Comparison of ENCODE assay signal across 13 mouse cellular contexts in the genomic region with DNA sequence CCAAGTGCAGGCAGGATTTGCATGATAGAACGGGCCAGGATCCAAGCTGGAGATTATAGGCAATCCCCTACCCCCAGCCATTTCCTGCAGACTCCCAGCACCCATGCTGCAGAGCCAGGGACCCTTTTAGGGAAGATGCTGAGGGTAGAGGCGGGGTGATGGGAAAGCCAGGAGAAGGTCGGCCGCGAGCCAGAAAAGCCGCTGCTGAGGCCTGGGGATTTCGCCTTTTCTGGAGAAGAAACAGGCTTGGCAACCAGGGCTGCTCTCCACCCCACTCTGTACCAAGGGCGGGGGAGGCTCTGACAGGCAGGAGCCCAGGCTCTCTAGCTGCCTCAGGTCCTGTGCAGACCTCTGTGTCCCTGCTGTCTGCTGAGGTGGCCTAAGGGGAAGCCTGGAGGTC. TPM values are rescaled to one million over a fixed set of nuclear protein-coding genes. Genes with fewer than 3 reads are reported as not detected.
DNase-seq lines count a peak whose midpoint lies in the region; ATAC-seq and TF ChIP-seq lines count a peak whose summit lies in the region.
"Had no signal": no experiment of that assay in that cellular context is flagged by ENCODE, and none has a peak within 500 bp of the region (broad histone marks: within the 10 kb centered on the region; RNA-seq: fewer than 3 reads in every experiment).

No protein-coding gene starts in this region.

- 92% methylated on average over 8 of the region's 8 CpGs for WGBS in heart, embryonic 10.5 days
- WGBS in heart, adult 2 months: 68% methylated on average over 8 of the region's 8 CpGs
- WGBS in intestine, postnatal 0 days: 67% methylated on average over 8 of the region's 8 CpGs
- WGBS in forebrain, postnatal 0 days: 81% methylated on average over 8 of the region's 8 CpGs

- H3K4me3 ChIP-seq in heart, embryonic 10.5 days: no peak overlapping the region; the same call in 1 of the 2 replicates
- no peak overlapping the region for H3K4me3 ChIP-seq in heart, adult 2 months
- no peak overlapping the region for H3K4me3 ChIP-seq in intestine, postnatal 0 days (ENCODE audit: low read depth, low read length)
- H3K4me3 ChIP-seq in forebrain, postnatal 0 days (ENCODE audit: low read depth, low read length): no peak overlapping the region
- H3K4me3 ChIP-seq: liver, embryonic 13.5 days had no signal

- H3K27me3 ChIP-seq in heart, embryonic 10.5 days (ENCODE audit: insufficient read depth, poor library complexity, severe bottlenecking): no peaks in the 10 kb centered on the region
- H3K27me3 ChIP-seq in heart, adult 2 months (ENCODE audit: control insufficient read depth, insufficient read depth, low read length): no peaks in the 10 kb centered on the region
- no peaks in the 10 kb centered on the region for H3K27me3 ChIP-seq in intestine, postnatal 0 days (replicated peaks; ENCODE audit: control insufficient read depth, insufficient read depth, low read length)
- H3K27me3 ChIP-seq in forebrain, postnatal 0 days (ENCODE audit: insufficient read depth, low read length): no peaks in the 10 kb centered on the region
- H3K27me3 ChIP-seq: liver, embryonic 13.5 days had no signal

- no peaks in the 10 kb centered on the region for H3K9me3 ChIP-seq in heart, embryonic 10.5 days
- no peaks in the 10 kb centered on the region for H3K9me3 ChIP-seq in intestine, postnatal 0 days (ENCODE audit: control insufficient read depth)
- H3K9me3 ChIP-seq in forebrain, postnatal 0 days (ENCODE audit: low read length): no peaks in the 10 kb centered on the region
- H3K9me3 ChIP-seq: liver, embryonic 13.5 days had no signal

- H3K27ac ChIP-seq in heart, embryonic 10.5 days: peak overlapping the region; percentile 87
- H3K27ac ChIP-seq in heart, adult 2 months: no peak overlapping the region
- 0 out of 2 replicates have a peak overlapping the region, but pooled peaks have one; percentile 58 for H3K27ac ChIP-seq in intestine, postnatal 0 days (ENCODE audit: low read depth, low read length)
- no peak overlapping the region for H3K27ac ChIP-seq in forebrain, postnatal 0 days (ENCODE audit: low read depth, low read length)
- H3K27ac ChIP-seq: liver, embryonic 13.5 days had no signal

- no peaks in the 10 kb centered on the region for H3K79me2 ChIP-seq in heart, adult 2 months (replicated peaks; ENCODE audit: control insufficient read depth, insufficient read depth, low read length)

- H3K4me2 ChIP-seq in intestine, postnatal 0 days (replicated peaks; ENCODE audit: low read depth): no peak overlapping the region
- H3K4me2 ChIP-seq in forebrain, postnatal 0 days (ENCODE audit: low read depth): no peak overlapping the region
- H3K4me2 ChIP-seq: liver, embryonic 13.5 days; midbrain, embryonic 11.5 days had no signal

- TF ChIP-seq POLR2A in heart, adult 2 months (IDR thresholded peaks at IDR 0.05; ENCODE audit: insufficient read depth, low read depth, low read length): no peak

- ATAC-seq in intestine, postnatal 0 days: no peak
- no peak for ATAC-seq in forebrain, postnatal 0 days
- ATAC-seq: forebrain, embryonic 16.5 days had no signal

- no peak for TF ChIP-seq CTCF in heart, adult 2 months (IDR thresholded peaks at IDR 0.05)
- TF ChIP-seq CTCF in intestine, postnatal 0 days (IDR thresholded peaks at IDR 0.05; ENCODE audit: low read depth): no peak
- TF ChIP-seq CTCF in forebrain, postnatal 0 days (IDR thresholded peaks at IDR 0.05; ENCODE audit: low read depth): no peak

- no peak for TF ChIP-seq EP300 in heart, adult 2 months (IDR thresholded peaks at IDR 0.05; ENCODE audit: insufficient read depth, low read depth, low read length)

- intact Hi-C loops in heart, adult 2 months (cut with DNase I): no loop called here
- intact Hi-C loops in left cerebral cortex, postnatal 4 days (cut with DNase I): no loop called here
- intact Hi-C loops in left cerebral cortex, postnatal 14 days (cut with DNase I): no loop called here

- no peak for DNase-seq in heart, embryonic 10.5 days (ENCODE audit: low spot score)
- no peak for DNase-seq in heart, adult 2 months
- peak; percentile 72 for DNase-seq in left cerebral cortex, postnatal 4 days
- DNase-seq in left cerebral cortex, postnatal 14 days (ENCODE audit: low spot score in 2 of 2): no peak
- peak; percentile 25 for DNase-seq in Muller cell, postnatal 12 days (ENCODE audit: inconsistent ontology term)
- no peak for DNase-seq in forebrain, postnatal 0 days
- no peak for DNase-seq in adrenal gland, adult (ENCODE audit: inconsistent age in 2 of 2, low spot score in 1 of 2)
- DNase-seq: adrenal gland, postnatal 36 days; kidney, adult 18-20 months; liver, embryonic 13.5 days had no signal

- H3K4me1 ChIP-seq in heart, embryonic 10.5 days: peaks cover 78% of the 10 kb centered on the region
- H3K4me1 ChIP-seq in heart, adult 2 months (ENCODE audit: control insufficient read depth, insufficient read depth, low read length): peaks cover 10% of the 10 kb centered on the region
- peaks cover 20% of the 10 kb centered on the region for H3K4me1 ChIP-seq in intestine, postnatal 0 days (replicated peaks; ENCODE audit: control insufficient read depth, insufficient read depth, low read length)
- H3K4me1 ChIP-seq in forebrain, postnatal 0 days (ENCODE audit: insufficient read depth): peaks cover 11% of the 10 kb centered on the region

- peaks cover 39% of the 10 kb centered on the region for H3K36me3 ChIP-seq in heart, embryonic 10.5 days
- peaks cover 4% of the 10 kb centered on the region; the same call in 1 of the 2 replicates for H3K36me3 ChIP-seq in heart, adult 2 months (ENCODE audit: control insufficient read depth, insufficient read depth, low read length)
- peaks cover 18% of the 10 kb centered on the region; the same call in 1 of the 2 replicates for H3K36me3 ChIP-seq in intestine, postnatal 0 days (ENCODE audit: control insufficient read depth, insufficient read depth)
- H3K36me3 ChIP-seq in forebrain, postnatal 0 days (ENCODE audit: insufficient read depth): peaks cover 14% of the 10 kb centered on the region

- H3K9ac ChIP-seq in heart, adult 2 months (ENCODE audit: low read depth, low read length): no peak overlapping the region
- H3K9ac ChIP-seq in intestine, postnatal 0 days (ENCODE audit: low read depth, low read length): no peak overlapping the region
- H3K9ac ChIP-seq in forebrain, postnatal 0 days: no peak overlapping the region

RNA-seq across cellular contexts. Expression of gene Trmt61a, which starts 3.4 kb away (rescaled TPM):
- polyA plus RNA-seq in heart, embryonic 10.5 days (2016; fragmentation: Nextera tagmentation; extraction: Ambion mirVana): 12.7 and 18.9 TPM in 2 replicates
- total RNA-seq in heart, adult 2 months (2021): 1 to 10 TPM; 4.5 to 5.4 TPM
- polyA plus RNA-seq in heart, adult 2 months (2012; rRNA removed): 7.6 and 11.8 TPM in 2 replicates
- total RNA-seq in left cerebral cortex, postnatal 4 days (2021): 10 to 100 TPM; 21.3 to 22.0 TPM
- total RNA-seq in left cerebral cortex, postnatal 14 days (2021): 10 to 100 TPM; 18.9 to 19.7 TPM
- 5.6 TPM in 2 replicates for polyA plus RNA-seq in intestine, postnatal 0 days (2015; fragmentation: Nextera tagmentation; extraction: Ambion mirVana)
- total RNA-seq in forebrain, postnatal 0 days (2014; rRNA removed): 15.9 and 19.6 TPM in 2 replicates
- 8.8 and 10.9 TPM in 2 replicates for polyA plus RNA-seq in forebrain, postnatal 0 days (2015; fragmentation: Nextera tagmentation; extraction: Ambion mirVana)

RNA-seq across cellular contexts. Expression of gene Ckb, which starts 9.2 kb away (rescaled TPM):
- 408 and 575 TPM in 2 replicates for polyA plus RNA-seq in heart, embryonic 10.5 days (2016; fragmentation: Nextera tagmentation; extraction: Ambion mirVana)
- total RNA-seq in heart, adult 2 months (2021): 10 to 100 TPM; 65.3 to 81.4 TPM
- polyA plus RNA-seq in heart, adult 2 months (2012; rRNA removed): 115 and 120 TPM in 2 replicates
- 100 to 1,000 TPM; 638 to 668 TPM for total RNA-seq in left cerebral cortex, postnatal 4 days (2021)
- total RNA-seq in left cerebral cortex, postnatal 14 days (2021): 1,000 to 10,000 TPM; 1,395 to 1,474 TPM
- polyA plus RNA-seq in intestine, postnatal 0 days (2015; fragmentation: Nextera tagmentation; extraction: Ambion mirVana): 628 and 645 TPM in 2 replicates
- 1,430 and 1,456 TPM in 2 replicates for total RNA-seq in forebrain, postnatal 0 days (2014; rRNA removed)
- polyA plus RNA-seq in forebrain, postnatal 0 days (2015; fragmentation: Nextera tagmentation; extraction: Ambion mirVana): 1,561 and 1,650 TPM in 2 replicates

RNA-seq across cellular contexts. Expression of gene Bag5, which starts 31.8 kb away (rescaled TPM):
- polyA plus RNA-seq in heart, embryonic 10.5 days (2016; fragmentation: Nextera tagmentation; extraction: Ambion mirVana): 43.7 and 47.7 TPM in 2 replicates
- 10 to 100 TPM; 18.8 to 22.8 TPM for total RNA-seq in heart, adult 2 months (2021)
- polyA plus RNA-seq in heart, adult 2 months (2012; rRNA removed): 9.8 and 15.9 TPM in 2 replicates
- total RNA-seq in left cerebral cortex, postnatal 4 days (2021): 10 to 100 TPM; 42.0 to 43.6 TPM
- 10 to 100 TPM; 45.7 to 47.0 TPM for total RNA-seq in left cerebral cortex, postnatal 14 days (2021)
- polyA plus RNA-seq in intestine, postnatal 0 days (2015; fragmentation: Nextera tagmentation; extraction: Ambion mirVana): 29.6 and 32.1 TPM in 2 replicates
- 50.6 and 54.2 TPM in 2 replicates for total RNA-seq in forebrain, postnatal 0 days (2014; rRNA removed)
- 60.7 and 71.2 TPM in 2 replicates for polyA plus RNA-seq in forebrain, postnatal 0 days (2015; fragmentation: Nextera tagmentation; extraction: Ambion mirVana)

RNA-seq across cellular contexts. Expression of gene Apopt1, which starts 31.8 kb away (rescaled TPM):
- polyA plus RNA-seq in heart, embryonic 10.5 days (2016; fragmentation: Nextera tagmentation; extraction: Ambion mirVana): 53.3 and 55.2 TPM in 2 replicates
- 10 to 100 TPM; 32.0 to 36.3 TPM for total RNA-seq in heart, adult 2 months (2021)
- 31.4 and 31.7 TPM in 2 replicates for polyA plus RNA-seq in heart, adult 2 months (2012; rRNA removed)
- 10 to 100 TPM; 27.0 to 33.0 TPM for total RNA-seq in left cerebral cortex, postnatal 4 days (2021)
- 10 to 100 TPM; 39.4 to 44.3 TPM for total RNA-seq in left cerebral cortex, postnatal 14 days (2021)
- 42.6 and 44.8 TPM in 2 replicates for polyA plus RNA-seq in intestine, postnatal 0 days (2015; fragmentation: Nextera tagmentation; extraction: Ambion mirVana)
- total RNA-seq in forebrain, postnatal 0 days (2014; rRNA removed): 27.8 and 30.1 TPM in 2 replicates
- polyA plus RNA-seq in forebrain, postnatal 0 days (2015; fragmentation: Nextera tagmentation; extraction: Ambion mirVana): 52.7 and 59.8 TPM in 2 replicates

Comparison
In these comparisons a context has a peak if more than half of its experiments do, and no peak if none do; other contexts are left out.
1. DNase-seq: peak in left cerebral cortex, postnatal 4 days (single experiment) and Muller cell, postnatal 12 days (single experiment); none in heart, embryonic 10.5 days (single experiment), heart, adult 2 months (0 of 2), left cerebral cortex, postnatal 14 days (0 of 2), forebrain, postnatal 0 days (single experiment) and adrenal gland, adult (0 of 2).
2. H3K27ac ChIP-seq: peak in heart, embryonic 10.5 days (single experiment) and intestine, postnatal 0 days (single experiment); none in heart, adult 2 months (single experiment) and forebrain, postnatal 0 days (single experiment).
3. RNA of gene Ckb, which starts 9.2 kb away (total RNA-seq): 1,395 to 1,474 TPM in left cerebral cortex, postnatal 14 days, 1,430 to 1,456 TPM in forebrain, postnatal 0 days and 638 to 668 TPM in left cerebral cortex, postnatal 4 days; 65.3 to 81.4 TPM in heart, adult 2 months; every median in the first group is over 4 times any median in the second.